Mouse (Mus musculus): ENCODE measurements around the gene Nlrc4. TPM values are rescaled to one million over a fixed set of nuclear protein-coding genes. Genes with fewer than 3 reads are reported as not detected.
"Not testable (repeated sequence)": the region's sequence is repeated elsewhere in the genome, so short reads cannot be mapped to it uniquely, and the experiment has no call there.

The Nlrc4 gene
- 0.10 and 0.15 TPM in 2 replicates for polyA plus RNA-seq (2015; fragmentation: Nextera tagmentation; extraction: Ambion mirVana)

DNA sequence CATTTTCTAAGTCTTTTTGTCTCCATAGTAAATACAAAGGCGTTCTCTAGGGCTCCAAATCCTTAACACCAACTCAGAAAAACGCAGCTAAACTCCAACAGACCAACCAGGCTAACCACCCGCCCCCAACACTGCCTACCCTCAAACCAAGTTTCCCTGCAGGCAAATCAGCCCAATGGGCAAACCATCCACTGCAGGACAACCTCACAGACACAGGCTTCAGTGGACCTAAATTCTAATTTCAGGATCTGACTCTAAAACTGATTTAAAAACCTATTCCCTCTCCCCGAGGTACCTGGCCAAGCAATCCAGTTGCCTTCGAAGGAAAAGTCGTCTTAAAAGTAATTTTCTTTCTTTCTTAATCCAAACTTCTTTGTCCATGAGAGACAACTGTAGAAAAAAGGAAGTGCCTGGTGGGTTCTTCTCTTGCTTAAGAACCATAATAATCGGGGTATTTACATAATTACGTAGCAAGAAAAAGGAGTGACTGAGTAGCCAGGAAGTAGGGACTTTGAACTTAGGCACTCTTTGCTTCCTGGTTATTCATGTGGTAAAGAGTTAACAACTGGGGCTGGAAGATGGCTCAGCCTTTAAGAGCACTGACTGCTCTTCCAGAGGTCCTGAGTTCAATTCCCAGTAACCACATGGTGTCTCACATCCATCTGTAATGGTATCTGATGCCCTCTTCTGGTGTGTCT, at the start of gene Nlrc4:
TSS of gene Nlrc4 (minus strand) at position 432 of the 698 bp plus-strand sequence.
- Histone ChIP-seq H3K4me2 (no peak within 1 kb of the TSS), H3K4me3 (no peak within 1 kb of the TSS), H3K9ac (no peak within 1 kb of the TSS), H3K4me1 (replicated peaks) (no peaks in the 10 kb centered on the region), H3K36me3 (no peaks in the 10 kb centered on the region), H3K27me3 (no peaks in the 10 kb centered on the region), H3K9me3 (replicated peaks) (no peaks in the 10 kb centered on the region), H3K27ac (no peak within 1 kb of the TSS)
- ATAC-seq (replicated peaks; ENCODE audit: insufficient number of reproducible peaks, insufficient read depth, low FRiP score, low read depth), result no peak
- 52% methylated on average over 8 of the region's 8 CpGs for WGBS

DNA sequence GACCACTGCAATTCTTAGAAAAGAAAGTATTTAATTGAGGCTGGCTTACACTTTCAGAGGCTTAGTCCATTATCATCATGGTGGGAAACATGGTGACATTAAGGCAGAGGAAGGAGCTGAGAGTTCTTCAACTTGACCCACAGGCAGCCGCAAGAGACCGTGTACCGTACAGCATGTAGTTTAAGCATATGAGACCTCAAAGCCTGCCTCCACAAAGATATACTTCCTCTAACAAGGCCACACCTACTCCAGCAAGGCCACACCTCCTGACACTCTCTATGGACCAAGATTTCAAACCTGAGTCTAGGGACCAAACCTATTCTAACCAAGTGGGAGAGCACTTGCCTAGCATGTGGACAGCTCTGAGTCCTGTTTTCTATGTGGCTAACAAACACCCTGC, 49.7 kb upstream of the Nlrc4 start:
- H3K4me1 ChIP-seq (replicated peaks), result peaks cover 2% of the 10 kb centered on the region; the same call in 1 of the 2 replicates
- no peak overlapping the region for H3K9ac ChIP-seq
- no peaks in the 10 kb centered on the region for H3K9me3 ChIP-seq (replicated peaks)
- no peak overlapping the region for H3K27ac ChIP-seq
- no peak overlapping the region for H3K4me3 ChIP-seq
- 80% methylated on average over 3 of the region's 3 CpGs for WGBS
- no peaks in the 10 kb centered on the region for H3K27me3 ChIP-seq
- H3K36me3 ChIP-seq, result no peaks in the 10 kb centered on the region
- no peak overlapping the region for H3K4me2 ChIP-seq
- no peak for ATAC-seq (replicated peaks; ENCODE audit: insufficient number of reproducible peaks, insufficient read depth, low FRiP score, low read depth)

DNA sequence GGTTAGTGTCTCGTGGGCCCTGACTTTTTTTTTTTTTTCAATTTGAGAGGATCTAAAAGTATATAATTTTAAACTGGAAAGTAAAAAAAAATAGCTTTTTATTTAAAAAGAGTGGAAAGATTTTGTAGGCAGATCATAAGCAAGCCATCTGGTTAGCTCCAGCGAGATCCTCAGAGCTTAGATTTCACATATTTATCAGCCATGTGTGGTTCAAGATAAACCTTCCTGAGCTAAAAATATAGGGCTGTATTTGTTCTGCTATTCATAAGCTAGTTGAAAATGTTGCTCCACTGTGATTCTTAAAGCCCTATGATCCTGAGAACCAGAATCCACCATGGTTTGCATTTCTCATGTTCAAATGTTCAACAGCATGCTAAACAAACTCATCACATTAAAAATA, 49.0 kb upstream of the Nlrc4 start:
- 37% methylated on average over 2 of the region's 2 CpGs for WGBS
- Histone ChIP-seq H3K4me3 (no peak overlapping the region), H3K36me3 (no peaks in the 10 kb centered on the region), H3K9me3 (replicated peaks) (no peaks in the 10 kb centered on the region), H3K27me3 (no peaks in the 10 kb centered on the region), H3K4me1 (replicated peaks) (peaks cover 2% of the 10 kb centered on the region; the same call in 1 of the 2 replicates), H3K4me2 (no peak overlapping the region), H3K9ac (no peak overlapping the region), H3K27ac (no peak overlapping the region)
- no peak for ATAC-seq (replicated peaks; ENCODE audit: insufficient number of reproducible peaks, insufficient read depth, low FRiP score, low read depth)

DNA sequence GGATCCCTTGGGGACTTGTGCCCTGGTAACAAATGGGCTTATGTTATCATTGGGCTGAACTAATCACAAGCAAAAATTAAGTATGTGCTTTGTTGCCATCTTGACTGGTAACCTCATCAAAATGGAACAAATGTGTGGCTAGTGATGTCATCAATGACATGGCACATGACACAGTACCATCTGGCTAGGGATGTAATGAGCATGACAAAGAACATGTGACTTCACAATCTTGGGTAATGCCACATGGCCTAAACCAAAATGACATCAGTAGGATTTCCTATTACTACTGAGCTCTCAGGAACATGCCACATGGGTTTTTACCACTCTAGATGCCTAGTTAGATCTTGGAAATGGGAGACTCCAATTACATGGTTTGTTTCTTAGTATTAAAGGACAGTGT, 42.1 kb upstream of the Nlrc4 start:
- Histone ChIP-seq H3K4me1 (replicated peaks) (no peaks in the 10 kb centered on the region), H3K4me2 (no peak overlapping the region), H3K9me3 (replicated peaks) (no peaks in the 10 kb centered on the region), H3K36me3 (peaks cover 28% of the 10 kb centered on the region), H3K27me3 (no peaks in the 10 kb centered on the region), H3K9ac (no peak overlapping the region), H3K4me3 (no peak overlapping the region), H3K27ac (no peak overlapping the region)
- no peak for ATAC-seq (replicated peaks; ENCODE audit: insufficient number of reproducible peaks, insufficient read depth, low FRiP score, low read depth)

DNA sequence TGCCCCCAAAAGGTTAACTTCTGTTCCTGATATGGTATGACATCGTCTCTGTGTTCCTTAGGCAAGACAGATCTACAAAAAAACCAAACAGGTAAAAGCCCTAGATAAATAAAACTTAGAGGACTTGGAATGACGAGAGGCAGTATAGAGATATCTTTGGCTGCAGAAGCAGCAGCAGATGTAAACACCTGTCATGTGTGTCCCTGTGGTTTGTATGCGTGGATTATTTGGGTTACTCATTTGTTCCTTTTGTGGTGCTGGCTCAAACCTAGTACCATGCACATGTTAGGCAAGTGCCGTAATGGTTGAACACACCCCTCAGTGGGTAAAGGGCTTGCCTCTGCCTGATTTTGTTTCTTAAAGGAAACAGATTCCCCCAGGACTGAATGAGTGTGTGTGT, 41.3 kb upstream of the Nlrc4 start:
- Histone ChIP-seq H3K27me3 (no peaks in the 10 kb centered on the region), H3K4me3 (no peak overlapping the region), H3K36me3 (peaks cover 35% of the 10 kb centered on the region), H3K9me3 (replicated peaks) (no peaks in the 10 kb centered on the region), H3K4me1 (replicated peaks) (no peaks in the 10 kb centered on the region), H3K4me2 (no peak overlapping the region), H3K27ac (no peak overlapping the region), H3K9ac (no peak overlapping the region)
- ATAC-seq (replicated peaks; ENCODE audit: insufficient number of reproducible peaks, insufficient read depth, low FRiP score, low read depth), result no peak
- WGBS, result 82% methylated on average over 4 of the region's 4 CpGs

DNA sequence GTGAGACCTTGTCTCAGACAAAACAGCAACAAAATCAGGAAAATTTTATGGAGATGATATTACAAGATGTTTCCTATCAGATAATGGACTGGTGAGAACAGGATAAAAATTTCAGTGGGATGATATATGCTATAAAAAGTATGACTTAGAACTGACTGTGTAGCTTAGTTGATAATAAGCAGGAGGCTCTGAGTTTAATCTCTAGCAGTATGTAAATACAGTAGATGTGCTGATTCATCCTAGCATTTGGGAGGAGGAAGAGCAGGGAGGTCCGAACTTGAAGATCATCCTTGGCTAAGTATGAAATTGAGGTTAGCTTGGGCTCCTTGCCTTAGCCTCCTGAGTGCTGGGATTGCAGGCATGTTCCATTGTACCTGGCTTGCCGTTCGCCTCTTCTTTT, 32.6 kb upstream of the Nlrc4 start:
- 89% methylated on average over 3 of the region's 3 CpGs for WGBS
- H3K4me1 ChIP-seq (replicated peaks), result peaks cover 3% of the 10 kb centered on the region; the same call in 1 of the 2 replicates
- peaks cover 37% of the 10 kb centered on the region for H3K36me3 ChIP-seq
- H3K27me3 ChIP-seq, result no peaks in the 10 kb centered on the region
- no peaks in the 10 kb centered on the region for H3K9me3 ChIP-seq (replicated peaks)
- no peak overlapping the region for H3K4me2 ChIP-seq
- H3K4me3 ChIP-seq, result no peak overlapping the region
- no peak for ATAC-seq (replicated peaks; ENCODE audit: insufficient number of reproducible peaks, insufficient read depth, low FRiP score, low read depth)
- H3K9ac ChIP-seq, result no peak overlapping the region
- no peak overlapping the region for H3K27ac ChIP-seq

DNA sequence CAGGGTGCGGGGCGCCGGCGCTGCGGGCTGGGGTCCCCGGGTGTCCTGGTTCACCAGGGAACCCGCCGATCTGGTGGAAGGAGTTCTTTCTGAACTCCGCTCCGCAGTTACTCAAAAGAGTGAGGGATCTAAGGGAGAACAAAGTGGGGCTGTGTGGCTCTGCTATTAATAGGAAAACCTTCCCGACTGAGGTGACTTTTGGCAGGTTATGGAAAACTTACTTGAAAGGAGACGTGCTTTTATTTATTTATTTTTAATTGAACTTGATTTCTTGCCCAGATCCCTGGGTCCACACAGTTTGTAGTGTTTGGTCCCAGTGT, 30.9 kb upstream of the Nlrc4 start:
- H3K9me3 ChIP-seq (replicated peaks), result no peaks in the 10 kb centered on the region
- H3K4me2 ChIP-seq, result peak overlapping the region; percentile 66
- H3K4me1 ChIP-seq (replicated peaks), result peaks cover 3% of the 10 kb centered on the region; the same call in 1 of the 2 replicates
- H3K27me3 ChIP-seq, result no peaks in the 10 kb centered on the region
- peak overlapping the region; percentile 89 for H3K4me3 ChIP-seq
- no peak for ATAC-seq (replicated peaks; ENCODE audit: insufficient number of reproducible peaks, insufficient read depth, low FRiP score, low read depth)
- peak overlapping the region; percentile 85 for H3K9ac ChIP-seq
- under 1% methylated on average over 12 of the region's 12 CpGs for WGBS
- H3K36me3 ChIP-seq, result peaks cover 23% of the 10 kb centered on the region
- H3K27ac ChIP-seq, result peak overlapping the region; percentile 94

DNA sequence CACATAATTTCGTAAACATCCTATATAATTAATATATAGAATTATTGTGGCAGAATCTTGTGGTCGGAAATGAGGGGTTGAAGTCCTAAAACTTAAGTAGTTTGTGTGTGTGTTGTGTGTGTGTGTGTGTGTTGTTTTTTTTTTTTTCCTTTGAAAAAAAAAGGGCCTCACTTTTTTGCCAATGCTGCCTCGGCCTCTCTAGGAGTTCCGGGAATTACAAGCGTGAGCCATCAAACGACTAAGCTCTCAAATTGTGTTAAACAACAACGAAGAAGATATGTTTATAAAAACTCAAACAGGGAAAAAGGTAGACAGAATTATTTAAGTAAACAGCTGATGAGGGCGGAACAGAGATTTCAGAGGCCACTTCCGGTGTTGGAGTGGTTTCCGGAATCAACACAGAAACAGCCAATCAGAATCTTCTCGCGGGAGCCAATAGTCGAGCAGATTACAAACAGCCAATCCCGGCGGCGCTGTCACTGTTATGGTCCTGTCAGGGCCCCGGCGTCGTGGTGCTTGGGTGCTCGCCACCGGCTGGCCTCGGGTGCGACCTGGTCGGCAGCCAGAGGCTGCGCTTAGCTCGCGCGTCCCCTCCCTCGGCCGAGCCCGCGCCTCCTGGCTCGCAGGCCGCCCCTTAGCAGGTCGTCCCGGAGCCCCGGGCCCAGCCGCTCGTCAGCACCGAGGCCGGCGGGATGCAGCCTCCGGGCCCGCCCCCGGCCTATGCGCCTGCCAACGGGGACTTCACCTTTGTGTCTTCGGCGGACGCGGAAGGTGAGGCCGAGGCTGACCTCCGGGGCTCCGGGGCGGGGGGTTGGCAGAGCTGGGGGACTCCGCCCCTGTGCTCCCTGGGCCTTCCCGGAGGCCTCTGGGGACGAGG, 30.3 kb upstream of the Nlrc4 start, which contains the start of gene Yipf4:
TSS of gene Yipf4 (plus strand) at position 470 of the 877 bp plus-strand sequence.
- peak within 1 kb of the TSS; percentile 94 for H3K27ac ChIP-seq
- H3K4me1 ChIP-seq (replicated peaks), result peaks cover 3% of the 10 kb centered on the region; the same call in 1 of the 2 replicates
- H3K36me3 ChIP-seq, result peaks cover 17% of the 10 kb centered on the region
- peak within 1 kb of the TSS; percentile 89 for H3K4me3 ChIP-seq
- 4% methylated on average over 55 of the region's 58 CpGs for WGBS
- peak within 1 kb of the TSS; percentile 85 for H3K9ac ChIP-seq
- no peaks in the 10 kb centered on the region for H3K9me3 ChIP-seq (replicated peaks)
- H3K4me2 ChIP-seq, result peak within 1 kb of the TSS; percentile 66
- peak; percentile 100 for ATAC-seq (replicated peaks; ENCODE audit: insufficient number of reproducible peaks, insufficient read depth, low FRiP score, low read depth)
- H3K27me3 ChIP-seq, result no peaks in the 10 kb centered on the region

DNA sequence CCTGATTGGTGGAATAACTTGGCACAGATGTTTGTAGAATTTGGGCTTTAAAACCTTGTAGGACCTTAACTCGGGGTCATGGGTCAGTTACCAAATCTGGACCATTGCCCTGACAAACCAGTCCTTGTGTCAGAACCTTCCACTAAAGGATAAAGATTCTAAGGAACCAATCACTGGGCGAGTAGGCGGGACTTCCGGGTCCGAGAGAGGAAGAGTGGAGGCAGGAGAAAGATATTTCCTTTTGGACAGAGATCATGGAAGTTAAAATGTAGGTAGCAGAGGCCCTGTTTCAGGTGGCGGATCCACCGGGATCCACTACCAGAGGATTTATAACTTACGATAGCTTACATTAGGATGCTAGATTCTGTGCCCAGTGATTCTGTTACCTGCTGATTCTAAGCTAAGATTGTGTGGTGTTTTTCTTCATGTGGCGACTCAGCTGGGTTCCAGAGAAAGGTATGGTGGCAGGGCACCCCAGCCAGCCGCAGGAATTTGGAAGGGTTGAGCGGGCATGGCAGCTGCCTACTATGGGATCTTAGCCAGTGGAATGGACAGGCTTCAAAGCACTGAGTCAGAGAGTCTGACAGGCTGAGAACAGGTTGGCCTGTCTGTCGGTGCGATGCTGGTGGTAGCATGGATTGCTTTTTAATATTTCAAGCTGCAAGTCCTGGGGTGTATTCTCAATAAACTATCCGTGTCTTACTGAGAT, 21.6 kb upstream of the Nlrc4 start:
- Histone ChIP-seq H3K4me3 (no peak overlapping the region), H3K4me2 (no peak overlapping the region), H3K9ac (no peak overlapping the region), H3K27ac (no peak overlapping the region), H3K27me3 (no peaks in the 10 kb centered on the region), H3K36me3 (no peaks in the 10 kb centered on the region), H3K9me3 (replicated peaks) (no peaks in the 10 kb centered on the region), H3K4me1 (replicated peaks) (no peaks in the 10 kb centered on the region)
- ATAC-seq (replicated peaks; ENCODE audit: insufficient number of reproducible peaks, insufficient read depth, low FRiP score, low read depth), result no peak
- WGBS, result 76% methylated on average over 14 of the region's 14 CpGs

DNA sequence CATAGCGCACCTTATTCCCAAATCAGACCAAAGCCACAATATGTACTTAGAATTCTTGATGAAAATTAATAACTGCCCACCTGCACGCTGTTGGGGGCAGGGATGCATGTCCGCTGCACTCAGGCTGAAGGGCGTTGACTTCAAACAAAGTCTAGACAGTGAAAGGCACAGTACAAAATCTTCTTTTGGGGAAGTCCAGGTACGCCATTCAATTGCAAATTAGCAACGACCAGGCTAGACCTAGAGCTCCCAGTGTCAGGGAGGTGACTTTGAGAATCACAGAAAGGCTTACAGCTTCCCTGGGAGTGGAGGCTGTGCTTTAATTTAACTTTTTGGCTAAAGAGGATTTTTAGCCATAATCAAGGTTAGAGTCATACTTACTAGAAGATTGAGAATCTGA, 11.2 kb upstream of the Nlrc4 start:
- H3K4me1 ChIP-seq (replicated peaks); H3K9ac ChIP-seq; H3K9me3 ChIP-seq (replicated peaks); H3K4me2 ChIP-seq; ATAC-seq (replicated peaks; ENCODE audit: insufficient number of reproducible peaks, insufficient read depth, low FRiP score, low read depth); H3K27me3 ChIP-seq; H3K27ac ChIP-seq; H3K36me3 ChIP-seq; H3K4me3 ChIP-seq: not testable (repeated sequence)
- WGBS, result 76% methylated on average over 6 of the region's 6 CpGs

DNA sequence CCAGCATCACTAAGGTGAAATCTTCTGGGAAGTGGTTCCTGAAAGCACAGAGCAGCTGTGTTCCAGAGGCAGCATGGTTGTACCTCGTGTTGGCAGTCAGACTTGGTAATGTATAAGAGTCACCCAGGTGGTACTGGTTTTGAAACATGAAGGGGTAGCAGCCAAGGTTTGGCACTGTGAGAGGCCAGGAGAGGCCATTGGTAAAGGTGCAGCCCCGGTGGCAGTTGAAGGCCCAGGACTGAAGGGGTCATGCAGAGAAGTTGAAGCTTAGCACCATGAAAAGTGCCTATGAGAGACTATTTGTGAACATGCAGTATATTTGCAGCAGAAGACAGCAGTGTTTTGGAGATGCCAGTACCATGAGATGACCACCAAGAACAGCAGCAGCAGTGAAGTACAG, 9.0 kb upstream of the Nlrc4 start:
- H3K4me3 ChIP-seq; H3K4me2 ChIP-seq; H3K27me3 ChIP-seq; H3K36me3 ChIP-seq; ATAC-seq (replicated peaks; ENCODE audit: insufficient number of reproducible peaks, insufficient read depth, low FRiP score, low read depth); H3K27ac ChIP-seq; H3K9ac ChIP-seq; H3K9me3 ChIP-seq (replicated peaks); H3K4me1 ChIP-seq (replicated peaks): not testable (repeated sequence)
- WGBS, result 70% methylated on average over 2 of the region's 2 CpGs

Measured in heart, embryonic 15.5 days (tissue).